Mouse (Mus musculus) lung, postnatal 10 days (tissue): Measurements from ENCODE around the gene Smco3.
"Not testable (repeated sequence)": the region's sequence is repeated elsewhere in the genome, so short reads cannot be mapped to it uniquely, and the experiment has no call there.

ENCODE experiments used
- DNase-seq: peaks from one replicate; pipeline ENCODE4 v3.0.0; 2021

Smco3 gene

GRCm38 (mm10) chr6:136804705-136805408, 30.4 kb downstream of the Smco3 start:
- DNase-seq = no peak

GRCm38 (mm10) chr6:136803739-136804633, 31.3 kb downstream of the Smco3 start, which contains the start of gene Hist4h4:
TSS of gene Hist4h4 (minus strand) at chr6:136804415.
- peak; percentile 97 for DNase-seq

GRCm38 (mm10) chr6:136803093-136803738, 32.0 kb downstream of the Smco3 start:
- no peak for DNase-seq

GRCm38 (mm10) chr6:136801274-136801673, 34.0 kb downstream of the Smco3 start:
- DNase-seq = no peak

- no peak for DNase-seq
These were observed 34.5 kb downstream of the Smco3 start for GRCm38 (mm10) chr6:136800710-136801109.

- not testable (repeated sequence) for DNase-seq
These were observed 37.2 kb downstream of the Smco3 start for GRCm38 (mm10) chr6:136797874-136798693.

- no peak for DNase-seq
These were observed 39.4 kb downstream of the Smco3 start for GRCm38 (mm10) chr6:136795850-136796249.

- no peak for DNase-seq
These were observed 40.1 kb downstream of the Smco3 start for GRCm38 (mm10) chr6:136795110-136795509.

- DNase-seq = no peak
These were observed 41.3 kb downstream of the Smco3 start for GRCm38 (mm10) chr6:136793831-136794525.

- DNase-seq = no peak
These were observed 42.1 kb downstream of the Smco3 start for GRCm38 (mm10) chr6:136792884-136793758.

GRCm38 (mm10) chr6:136789391-136789971, 45.8 kb downstream of the Smco3 start:
- DNase-seq = peak; percentile 91

GRCm38 (mm10) chr6:136782761-136783160, 52.5 kb downstream of the Smco3 start:
- no peak for DNase-seq

- no peak for DNase-seq
These were observed 53.1 kb downstream of the Smco3 start for GRCm38 (mm10) chr6:136782146-136782545.

- DNase-seq = no peak
These were observed 53.8 kb downstream of the Smco3 start, which contains the start of gene Gucy2c for GRCm38 (mm10) chr6:136781377-136781986. TSS of gene Gucy2c (minus strand) at chr6:136781765.
